Mouse (Mus musculus) lung, adult 18-20 months (tissue): ENCODE measurements at regions not wholly inside any gene's neighbourhood (a gene's known extent, or its start where the extent isn't known, plus 50 kb on each side); places are given as distances from the start of the nearest gene placed in this dataset.
A peak's percentile ranks its signal among the peaks of the same experiment; 100 is the strongest.
"Not testable (repeated sequence)": the region's sequence is repeated elsewhere in the genome, so short reads cannot be mapped to it uniquely, and the experiment has no call there.

Experiments
- DNase-seq, 2 experiments: peaks; one replicate each; pipeline ENCODE4 v3.0.0; 2022; ENCODE audit warnings: mixed read lengths in 2 of 2

DNA sequence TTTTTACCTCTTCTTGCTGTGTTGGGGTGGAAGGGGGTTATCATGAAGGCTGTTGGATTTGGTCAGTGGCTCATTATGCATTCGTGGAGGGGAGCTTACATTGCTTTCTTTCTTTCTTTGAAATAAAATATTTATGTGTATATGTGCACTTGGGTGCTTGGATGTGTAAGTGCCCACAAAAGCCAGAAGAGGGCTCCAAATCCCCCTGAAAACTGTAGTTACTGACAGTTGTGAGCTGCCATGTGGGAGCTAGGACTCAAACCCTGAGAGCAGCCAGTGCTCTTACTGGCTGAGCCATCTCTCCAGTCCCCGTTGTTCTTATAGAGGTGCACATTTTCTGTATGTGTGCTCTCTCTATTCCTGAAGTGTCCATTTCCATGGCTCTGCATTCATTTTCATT is 415.6 kb upstream of the Zfp507 start:
- no peak for DNase-seq

DNA sequence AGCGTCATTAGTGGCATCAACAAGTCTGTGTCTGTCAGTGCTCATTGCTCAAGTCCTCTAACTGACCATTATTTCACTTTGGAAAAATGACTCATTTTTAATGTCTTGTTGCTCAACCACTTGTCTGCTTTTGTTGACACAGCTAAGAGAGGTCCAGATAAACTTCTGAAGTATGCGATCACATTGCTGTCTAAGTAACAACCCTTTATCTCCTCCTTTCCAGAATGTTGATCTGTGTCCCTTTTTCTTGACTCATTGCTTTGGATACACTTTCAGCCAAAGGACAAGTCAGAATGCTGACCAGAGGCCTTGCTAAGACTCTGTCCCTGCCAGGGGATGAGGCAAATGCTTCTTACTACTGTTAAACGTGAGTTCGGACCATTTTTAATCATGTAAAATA is 407.2 kb upstream of the Zfp507 start:
- DNase-seq: peak in 1 of 2 experiments; percentile 15

DNA sequence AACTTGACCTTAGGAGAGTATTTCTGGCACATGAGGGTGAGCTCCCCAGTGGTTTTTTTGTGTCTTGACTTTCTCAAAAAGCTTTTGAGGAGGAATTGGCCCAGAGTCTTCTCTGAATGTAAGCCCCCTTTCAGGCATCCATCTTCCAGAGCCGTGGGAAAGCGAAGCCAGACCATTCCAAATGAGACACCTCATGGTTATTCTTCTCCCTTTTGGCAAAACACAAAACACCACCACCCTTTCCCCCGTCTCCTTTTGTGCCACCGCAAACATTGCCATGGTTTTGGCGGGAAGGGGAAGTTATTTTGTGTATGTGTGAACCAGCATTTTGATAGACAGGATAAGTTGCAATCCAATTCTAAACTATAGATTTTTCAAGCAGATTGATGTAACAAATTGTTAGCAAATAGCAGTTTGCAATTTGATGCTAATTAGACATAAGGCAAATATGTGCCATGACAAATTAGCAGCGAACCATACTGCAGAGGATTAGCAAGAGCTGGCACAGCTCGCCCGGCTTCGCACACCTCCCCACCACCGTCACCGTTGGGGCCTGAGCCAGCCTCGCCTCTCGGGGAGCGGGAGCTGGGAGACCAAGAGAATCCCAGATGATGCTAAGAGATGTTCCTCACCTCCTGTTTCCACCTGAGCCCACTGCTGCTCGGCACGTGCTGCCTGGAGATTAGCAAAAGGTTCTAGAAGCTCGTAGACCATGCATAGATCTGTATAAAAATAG is 404.9 kb upstream of the Zfp507 start:
- DNase-seq: no peak

DNA sequence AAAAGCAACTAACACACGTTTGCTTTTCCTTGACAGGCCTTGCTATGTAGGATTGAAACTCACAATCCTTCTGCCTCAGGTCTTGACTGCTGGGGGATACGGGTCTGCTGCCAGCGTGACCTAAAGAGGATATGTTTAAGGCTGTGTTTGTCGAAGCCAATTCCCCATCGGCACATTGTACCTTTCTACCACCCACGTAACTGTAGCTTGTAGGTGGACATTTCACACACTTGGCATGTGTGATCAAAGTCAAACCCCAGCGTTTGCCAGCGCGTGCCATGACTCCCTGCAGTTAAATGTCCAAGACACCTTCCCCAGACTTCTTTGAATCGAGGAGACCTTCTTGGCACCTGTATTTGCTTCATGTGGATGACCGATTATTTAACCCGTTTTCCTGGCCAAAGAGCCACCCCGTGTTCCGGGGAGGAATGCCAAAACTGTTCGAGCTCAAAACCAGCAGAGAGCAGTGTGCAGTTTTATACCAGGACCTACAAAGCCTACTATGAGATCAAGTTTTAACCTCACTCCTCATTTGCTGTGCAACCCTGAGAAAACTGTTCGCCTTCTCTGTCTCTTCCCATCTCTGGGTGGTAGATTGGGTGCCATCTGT is 395.4 kb upstream of the Zfp507 start:
- DNase-seq: no peak

DNA sequence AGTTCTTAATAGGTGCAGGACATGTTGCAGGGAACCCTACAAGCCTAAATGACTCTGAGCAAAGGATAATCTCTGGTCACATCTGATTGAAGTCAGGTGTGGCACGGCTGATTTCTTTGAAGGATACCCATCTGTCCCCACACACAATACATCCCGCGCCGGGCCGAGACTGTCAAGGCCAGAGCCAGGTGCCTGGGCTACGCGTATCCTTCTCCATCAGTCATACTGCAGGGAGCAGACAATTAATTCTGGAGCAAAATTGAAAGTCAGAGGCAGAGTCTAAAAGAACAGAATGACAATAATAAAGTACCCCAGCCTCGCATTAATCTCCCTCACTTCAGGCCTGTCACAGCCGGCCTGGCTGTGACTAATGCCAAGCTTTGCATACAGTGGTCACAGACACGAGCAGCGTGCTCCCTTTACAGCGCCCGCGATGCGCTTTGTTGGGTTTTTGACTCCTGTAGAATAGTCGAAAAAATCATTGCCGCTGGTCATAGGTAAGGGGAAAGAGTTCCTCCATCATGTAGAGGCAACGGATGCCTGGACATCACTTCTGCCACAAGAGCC is 393.4 kb upstream of the Zfp507 start:
- DNase-seq: no peak

DNA sequence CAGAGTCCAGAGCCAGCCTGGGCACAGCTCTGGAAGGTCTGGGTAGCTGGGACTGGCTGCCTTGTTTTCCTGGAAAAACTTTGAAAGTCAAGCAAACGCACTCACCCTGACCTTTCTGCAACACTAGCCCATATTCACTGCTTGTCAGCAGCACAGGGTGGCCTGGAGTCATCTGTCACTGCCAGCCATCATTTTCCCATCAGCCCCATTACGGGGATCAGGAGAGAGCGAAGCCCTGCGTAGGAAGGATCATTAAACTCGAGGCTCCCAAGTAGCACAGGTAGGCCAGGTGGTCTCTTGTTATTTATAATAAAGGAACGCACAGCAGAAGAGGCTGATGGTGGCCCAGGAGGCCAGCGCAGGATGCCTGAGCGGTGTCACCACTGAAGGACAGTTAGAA is 389.8 kb upstream of the Zfp507 start:
- no peak for DNase-seq

DNA sequence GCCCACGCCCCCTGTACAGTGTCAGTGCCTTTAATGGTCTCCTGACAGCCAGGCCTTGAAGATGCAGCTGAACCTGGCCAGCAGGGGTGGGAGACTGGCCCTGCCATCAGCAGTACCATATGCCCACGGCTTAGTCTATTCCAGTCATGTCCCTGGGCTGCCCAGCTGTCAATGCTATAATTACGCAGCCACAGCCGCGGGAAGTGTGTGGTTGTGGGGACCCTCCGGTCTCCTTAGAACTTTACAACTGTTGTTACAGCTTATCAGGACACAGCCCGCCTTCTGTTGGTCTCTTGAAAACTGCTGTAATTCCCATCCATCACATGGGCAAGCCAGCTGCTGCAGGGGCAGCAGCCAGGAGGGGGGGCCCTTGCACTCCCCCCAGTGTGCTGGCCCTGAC is 375.1 kb upstream of the Zfp507 start:
- no peak for DNase-seq

DNA sequence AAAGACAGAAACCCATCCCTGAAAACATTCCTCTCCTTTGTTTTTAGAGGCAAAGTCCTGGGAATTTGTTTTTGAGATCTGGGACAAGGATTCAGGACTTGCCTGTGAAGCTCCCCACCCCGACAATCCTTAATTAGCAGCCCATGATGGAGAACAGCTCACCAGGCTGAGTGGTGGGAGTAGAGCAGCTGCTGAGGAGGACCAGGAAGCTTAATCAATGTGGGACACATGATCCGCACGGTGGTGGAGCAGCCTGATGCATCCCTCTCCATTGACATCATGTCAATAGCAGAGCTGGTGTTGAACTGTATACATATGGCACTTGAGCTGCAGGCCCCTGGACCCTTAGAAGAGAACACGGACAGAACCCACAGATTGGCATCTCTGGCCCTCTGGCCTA is 372.5 kb upstream of the Zfp507 start:
- no peak for DNase-seq

DNA sequence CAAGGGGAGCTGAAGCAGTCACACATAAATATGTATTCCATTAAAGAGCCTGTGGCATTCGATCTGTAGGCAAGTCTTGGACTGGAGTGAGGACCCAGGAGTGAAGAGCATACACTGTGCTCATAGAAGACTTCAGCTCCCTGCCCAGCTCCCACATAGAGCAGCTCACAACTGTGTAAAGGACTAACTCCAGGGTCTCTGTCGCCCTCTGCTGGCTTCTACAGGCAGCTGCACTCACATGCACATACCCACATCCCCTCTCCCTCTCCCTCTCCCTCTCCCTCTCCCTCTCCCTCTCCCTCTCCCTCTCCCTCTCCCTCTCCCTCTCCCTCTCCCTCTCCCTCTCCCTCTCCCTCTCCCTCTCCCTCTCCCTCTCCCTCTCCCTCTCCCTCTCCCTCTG is 369.7 kb upstream of the Zfp507 start:
- not testable (repeated sequence) for DNase-seq

DNA sequence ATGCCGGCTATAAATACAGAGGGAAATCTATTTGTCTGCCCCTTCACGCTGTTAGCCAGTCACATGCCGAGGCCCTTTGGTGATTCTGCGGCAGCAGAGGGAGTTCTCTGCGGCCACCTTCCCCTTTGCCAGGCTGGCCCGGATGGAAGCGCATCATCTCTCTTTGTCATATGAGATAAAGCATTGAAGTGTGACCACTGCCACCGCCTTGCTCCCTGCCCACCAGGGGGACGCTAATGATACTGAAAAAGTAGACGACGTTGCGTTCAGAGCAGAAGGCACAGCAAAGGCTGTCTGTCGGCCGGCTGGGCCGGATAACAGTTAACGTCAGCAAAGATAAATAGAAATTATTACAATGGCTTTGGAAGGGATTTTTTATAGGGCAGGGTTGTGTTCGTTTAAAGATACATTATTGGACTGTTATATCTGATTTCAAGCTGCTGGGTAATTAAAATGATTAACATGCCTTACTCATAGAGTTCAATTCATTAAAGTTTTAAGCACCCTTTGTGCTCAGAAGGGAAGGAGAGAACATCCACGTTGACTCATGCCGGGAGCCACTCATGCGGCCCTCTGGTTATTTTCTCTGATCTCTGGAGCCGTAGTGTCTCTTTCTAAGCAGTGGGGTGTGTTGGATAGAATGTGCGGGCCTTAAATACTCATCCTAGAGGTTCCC is 354.6 kb upstream of the Zfp507 start:
- DNase-seq: no peak

DNA sequence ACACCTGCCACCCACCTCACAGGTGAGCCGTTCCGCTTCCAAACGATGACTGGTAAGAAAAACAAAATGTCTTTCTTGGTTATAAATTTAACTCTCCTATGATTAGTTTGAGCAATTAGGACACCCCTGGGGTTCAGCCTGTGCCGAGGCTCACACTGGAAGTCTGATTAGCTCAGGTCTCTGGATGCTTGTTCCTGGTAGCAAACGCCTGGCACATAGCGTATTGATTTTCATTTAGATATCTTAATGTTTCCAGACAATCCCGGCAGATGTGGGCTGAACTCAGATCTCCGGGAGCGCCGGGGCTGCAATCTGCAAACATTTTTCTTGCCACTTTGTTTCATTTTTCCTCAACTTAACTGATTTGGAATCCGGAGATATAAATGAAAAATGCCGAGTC is 353.8 kb upstream of the Zfp507 start:
- DNase-seq: no peak

DNA sequence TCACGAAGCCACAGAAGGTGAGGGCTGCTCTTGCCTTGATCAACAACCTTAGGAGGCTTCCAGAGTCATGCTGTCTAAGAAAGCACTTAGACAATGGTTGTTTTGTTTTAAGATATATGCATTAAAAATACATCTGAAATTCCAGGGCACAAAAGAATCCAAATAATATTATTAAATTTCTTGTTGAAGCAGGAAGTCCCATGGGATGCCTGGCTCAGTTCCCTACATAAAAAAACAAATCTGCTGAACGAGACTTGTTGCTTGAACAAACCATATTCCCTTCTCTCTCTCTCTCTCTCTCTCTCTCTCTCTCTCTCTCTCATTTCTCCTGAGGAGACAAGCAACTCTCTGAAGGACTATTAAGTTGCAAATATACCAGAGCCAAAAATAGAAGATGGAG is 352.8 kb upstream of the Zfp507 start:
- no peak for DNase-seq

DNA sequence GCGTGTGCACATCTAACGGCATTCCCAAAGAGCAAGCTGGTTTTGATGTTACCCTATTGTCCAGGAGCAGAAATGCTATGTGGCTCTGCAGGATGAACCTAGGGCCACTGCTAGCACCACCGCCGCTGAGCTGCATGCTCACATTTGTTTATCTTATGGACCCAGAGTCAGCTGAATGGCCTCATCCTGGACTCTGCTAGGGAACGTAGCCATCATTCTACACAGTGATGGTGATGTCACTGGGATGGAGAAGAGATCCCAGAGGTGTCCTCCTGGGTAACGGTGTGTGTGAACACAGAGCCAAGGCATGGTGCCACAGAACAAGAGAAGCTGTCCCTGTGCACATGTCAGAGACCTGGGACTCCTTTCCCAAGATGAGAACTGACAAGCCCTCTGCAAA is 352.4 kb upstream of the Zfp507 start:
- DNase-seq: no peak

DNA sequence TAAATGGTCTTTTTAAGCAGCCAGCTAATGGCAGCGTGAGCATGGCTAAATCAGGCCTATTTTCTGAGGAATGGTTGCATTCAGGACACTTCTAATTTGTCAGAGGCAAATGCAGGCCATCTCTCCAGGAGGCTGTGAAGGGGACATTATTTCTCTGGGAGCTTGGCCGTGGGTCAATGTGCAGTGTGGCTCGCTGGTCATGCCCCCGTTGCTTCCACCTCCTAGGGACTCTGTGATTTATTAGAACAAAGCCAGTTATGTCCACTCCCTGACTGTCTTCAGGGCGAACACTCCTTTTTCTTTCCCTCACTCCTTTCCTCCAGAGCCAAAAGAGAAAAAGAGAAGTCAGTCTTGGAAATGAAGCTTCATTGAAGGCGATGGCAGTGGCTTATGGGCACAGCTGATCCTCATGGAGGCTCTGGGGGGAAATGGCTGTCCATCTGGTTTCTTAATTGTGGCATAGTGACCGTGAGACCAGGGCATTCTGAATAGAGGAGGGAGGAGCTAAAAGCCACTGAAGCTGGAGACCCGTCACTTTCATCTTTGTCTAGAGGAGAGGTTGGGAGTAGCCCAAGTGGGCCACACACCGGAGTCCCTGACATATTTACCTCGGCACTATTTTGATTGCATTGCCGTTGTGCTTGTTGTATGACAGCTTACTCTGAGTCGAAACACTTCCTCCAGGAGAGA is 348.2 kb upstream of the Zfp507 start:
- DNase-seq: no peak

DNA sequence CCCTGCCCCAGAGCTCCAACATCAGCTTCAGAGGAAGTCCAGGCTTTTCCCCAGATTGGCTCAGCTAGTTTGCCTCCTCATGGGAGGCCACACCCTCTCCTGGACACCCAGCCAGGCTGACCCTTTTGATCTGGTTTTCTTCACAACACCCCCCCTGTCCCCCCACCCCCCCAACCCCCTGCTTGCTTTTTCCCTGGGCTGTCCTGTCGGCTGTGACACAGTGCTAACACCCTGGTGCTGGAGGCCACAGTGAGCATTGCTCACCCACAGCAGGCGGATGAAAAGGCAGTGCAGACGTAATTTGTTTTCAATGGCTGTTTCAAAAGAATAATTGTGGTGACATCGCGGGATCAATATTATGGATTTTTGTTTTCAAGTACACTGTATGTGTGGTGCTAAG is 333.8 kb upstream of the Zfp507 start:
- DNase-seq: no peak

DNA sequence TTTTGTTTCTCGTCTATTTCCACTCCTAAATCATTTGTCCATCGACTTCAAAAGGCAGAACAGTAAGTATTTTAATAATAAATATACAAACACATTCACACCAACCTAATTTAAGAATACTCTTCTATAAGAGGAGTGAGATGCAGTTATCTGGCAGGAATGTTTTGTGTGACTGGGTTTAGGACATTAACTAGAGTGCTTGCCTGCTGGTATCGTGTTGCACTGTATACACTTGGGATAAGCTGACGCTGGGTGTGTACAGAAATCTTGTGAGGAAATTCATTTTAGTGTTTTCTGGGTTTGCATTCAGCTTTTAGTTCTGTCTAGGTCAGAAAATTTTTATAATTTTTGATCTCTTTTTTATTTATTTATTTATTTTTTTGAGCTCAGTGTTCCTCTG is 331.8 kb upstream of the Zfp507 start:
- DNase-seq: no peak

DNA sequence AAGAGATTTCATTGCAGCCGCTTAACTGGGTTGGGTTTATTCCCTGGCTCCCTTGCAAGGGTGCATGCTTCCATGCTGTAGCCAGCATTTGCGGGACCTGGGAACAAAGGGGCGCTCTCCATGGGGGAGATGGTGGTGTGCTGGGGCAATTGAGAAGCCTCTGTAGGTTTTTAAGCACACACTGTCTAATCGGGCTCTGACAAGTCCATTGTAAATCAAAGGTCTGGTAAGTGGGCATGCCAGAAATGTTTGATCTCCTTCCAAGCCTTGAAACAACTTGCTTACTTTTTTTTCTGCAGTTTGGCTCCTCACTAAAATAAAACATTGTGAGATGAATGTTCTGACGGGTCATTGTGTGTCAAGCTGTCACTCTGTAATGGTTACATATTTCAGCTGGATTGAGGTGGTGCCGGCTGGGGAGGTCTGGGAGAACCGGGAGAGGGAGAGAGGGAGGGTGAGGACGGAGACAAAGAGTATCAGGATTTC is 330.9 kb upstream of the Zfp507 start:
- DNase-seq: peak; percentile 18 to 36

DNA sequence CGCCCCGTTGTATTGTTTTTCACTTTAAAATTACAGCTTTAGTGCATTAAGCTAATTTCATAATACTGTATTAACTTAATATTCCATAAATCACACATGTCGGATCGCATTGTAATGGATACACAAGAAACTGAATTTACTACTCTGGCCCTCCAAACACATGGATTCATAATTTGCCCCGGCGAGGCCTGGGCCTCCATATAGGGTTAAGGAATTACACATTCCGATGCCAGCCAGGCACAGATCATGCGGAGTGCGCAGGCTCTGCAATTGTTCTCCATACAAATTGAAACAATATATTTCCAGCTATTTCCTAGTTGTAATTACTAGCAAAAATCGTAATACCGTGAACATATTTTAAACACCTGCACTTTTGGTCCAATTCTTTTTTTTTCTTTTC is 330.2 kb upstream of the Zfp507 start:
- DNase-seq: no peak

DNA sequence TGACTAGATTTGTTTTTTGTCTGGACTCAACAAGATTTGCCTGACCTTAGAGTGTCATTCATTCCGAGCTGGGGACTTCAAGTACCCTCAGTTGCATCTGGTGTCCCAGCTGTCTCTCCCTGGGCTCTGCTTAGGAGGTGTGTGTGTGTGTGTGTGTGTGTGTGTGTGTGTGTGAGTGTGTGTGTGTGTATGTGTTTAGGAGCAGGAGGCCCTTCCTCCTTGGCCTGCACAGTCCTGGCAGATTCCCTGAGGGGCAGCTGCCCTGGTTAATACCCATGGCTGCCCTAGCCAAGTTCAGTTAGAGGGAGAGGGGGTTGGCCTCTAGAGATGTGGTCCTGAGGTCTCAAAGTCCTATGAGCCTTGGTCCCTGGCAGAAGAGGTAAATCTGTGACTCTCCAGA is 329.8 kb upstream of the Zfp507 start:
- DNase-seq: no peak

DNA sequence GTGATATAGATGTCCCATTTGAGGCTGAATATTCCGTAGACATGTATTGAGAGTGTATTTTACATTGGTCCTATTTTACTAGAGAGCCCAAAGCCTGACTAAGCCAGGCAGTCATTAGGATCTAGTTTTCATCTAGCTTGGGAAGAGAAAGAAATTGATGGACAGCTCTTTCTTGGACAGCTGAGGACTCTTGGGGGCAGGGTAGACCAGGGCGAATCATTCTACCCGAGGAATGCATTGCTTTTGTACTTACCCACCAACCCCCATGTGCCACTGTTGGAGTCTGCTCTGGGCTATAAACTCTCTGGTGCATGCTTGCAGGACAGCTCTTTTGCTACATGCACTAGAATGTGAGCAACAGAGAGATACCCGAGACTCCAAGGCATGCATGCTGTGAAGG is 294.3 kb upstream of the Zfp507 start:
- no peak for DNase-seq

DNA sequence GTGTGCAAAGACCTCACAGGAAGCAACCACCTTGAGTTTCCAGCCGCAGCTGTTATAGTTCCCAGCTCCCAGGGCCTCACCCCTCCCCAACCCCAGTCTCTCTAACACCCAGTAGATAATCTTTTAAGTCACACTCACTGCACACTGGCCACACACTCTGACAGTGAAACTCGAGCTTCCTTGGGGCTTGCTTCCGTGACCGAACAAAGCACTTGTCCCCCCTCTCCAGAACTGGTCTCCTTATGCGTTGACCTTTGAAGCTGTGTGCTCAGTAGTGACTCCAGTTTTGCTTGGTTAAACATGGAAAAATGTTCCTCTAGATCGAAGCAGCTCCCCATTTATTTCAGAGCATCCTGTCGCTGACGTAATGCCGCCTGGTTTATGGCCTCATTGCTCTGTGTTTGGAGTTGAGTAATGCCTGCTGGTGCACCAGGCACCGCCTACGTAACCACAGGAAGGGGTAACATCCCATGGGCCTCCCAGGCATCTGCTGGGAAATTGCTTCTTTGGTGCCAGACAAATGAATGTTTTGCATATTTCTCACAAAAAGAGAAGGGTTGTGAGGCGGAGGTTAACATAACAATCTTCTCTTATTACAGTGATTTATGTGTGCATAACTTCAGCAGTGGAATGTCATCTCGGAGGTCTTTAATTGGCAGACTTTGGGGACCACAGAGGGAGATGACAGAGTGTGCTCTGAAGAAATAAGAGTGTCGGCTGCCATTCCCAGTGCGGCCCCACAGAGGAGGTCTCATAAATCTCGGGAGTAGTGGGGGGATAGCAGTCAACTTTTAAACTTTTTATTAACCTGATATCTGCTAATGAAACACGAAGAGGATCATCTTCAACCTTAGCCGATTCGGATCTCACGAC is 292.7 kb upstream of the Zfp507 start:
- peak; percentile 40 to 52 for DNase-seq

DNA sequence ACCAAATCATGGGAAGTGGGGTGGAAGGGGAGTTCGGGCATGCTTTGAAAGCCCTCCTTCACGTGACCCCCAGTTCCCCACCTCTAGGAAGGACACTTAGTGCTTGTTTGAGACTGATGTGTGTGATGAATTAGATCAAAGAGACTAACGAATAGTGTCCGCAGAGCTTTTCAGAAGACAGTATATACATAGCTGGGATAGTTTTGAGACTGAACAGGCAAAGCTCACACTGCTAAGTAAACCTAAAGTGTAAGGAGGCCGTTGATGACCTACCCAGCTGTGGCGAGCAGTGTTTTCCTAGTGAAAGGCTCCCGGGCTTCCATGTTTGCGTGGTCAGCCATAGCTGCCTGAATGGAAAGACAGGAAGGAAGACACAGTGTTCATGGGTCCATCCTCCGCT is 288.3 kb upstream of the Zfp507 start:
- no peak for DNase-seq
